Mouse (Mus musculus) CD4-positive naive resting alpha-beta T cell, adult 76 days (primary cell): ENCODE measurements around the gene Kat14. TPM values are rescaled to one million over a fixed set of nuclear protein-coding genes. Genes with fewer than 3 reads are reported as not detected.

Source experiments
- total RNA-seq: library from RNA; stranded (reverse); gene quantifications from one replicate; pipeline ENCODE4 v1.2.4, GENCODE M21; 2023

The Kat14 gene
- 30.7 TPM for total RNA-seq

DNA sequence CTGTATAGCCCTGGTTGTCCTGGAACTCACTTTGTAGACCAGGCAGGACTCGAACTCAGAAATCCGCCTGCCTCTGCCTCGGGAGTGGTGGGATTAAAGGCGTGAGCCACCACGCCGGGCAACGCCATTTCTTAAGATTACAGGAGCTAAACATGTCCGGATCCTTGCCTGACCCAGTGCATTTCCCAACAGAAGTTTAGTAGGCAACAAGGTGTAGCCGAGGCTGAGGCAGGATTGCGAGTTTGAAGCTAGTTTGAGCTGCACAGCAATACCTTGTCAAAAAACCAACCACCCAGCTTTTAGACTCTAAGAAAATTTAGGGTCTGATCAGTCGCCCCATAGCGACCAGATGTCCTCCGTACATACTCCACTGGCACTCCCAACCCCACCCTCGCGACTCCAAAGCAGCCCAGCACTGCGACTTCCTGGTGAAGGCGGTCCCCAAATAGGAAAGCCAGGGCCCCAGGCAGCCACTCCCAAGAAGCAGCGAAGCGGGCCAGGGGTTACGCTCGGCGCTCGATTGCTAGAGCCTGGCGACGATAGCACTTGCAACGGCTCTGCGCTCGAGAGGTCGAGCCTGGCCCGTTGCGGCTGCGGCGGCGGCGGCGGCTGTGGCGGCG, at the start of gene Kat14, which contains the start of gene Pet117:
Gene Kat14 (plus strand): TSS at position 584 of the 620 bp plus-strand sequence.
Gene Pet117 (plus strand): TSS at position 597 of the 620 bp plus-strand sequence.

DNA sequence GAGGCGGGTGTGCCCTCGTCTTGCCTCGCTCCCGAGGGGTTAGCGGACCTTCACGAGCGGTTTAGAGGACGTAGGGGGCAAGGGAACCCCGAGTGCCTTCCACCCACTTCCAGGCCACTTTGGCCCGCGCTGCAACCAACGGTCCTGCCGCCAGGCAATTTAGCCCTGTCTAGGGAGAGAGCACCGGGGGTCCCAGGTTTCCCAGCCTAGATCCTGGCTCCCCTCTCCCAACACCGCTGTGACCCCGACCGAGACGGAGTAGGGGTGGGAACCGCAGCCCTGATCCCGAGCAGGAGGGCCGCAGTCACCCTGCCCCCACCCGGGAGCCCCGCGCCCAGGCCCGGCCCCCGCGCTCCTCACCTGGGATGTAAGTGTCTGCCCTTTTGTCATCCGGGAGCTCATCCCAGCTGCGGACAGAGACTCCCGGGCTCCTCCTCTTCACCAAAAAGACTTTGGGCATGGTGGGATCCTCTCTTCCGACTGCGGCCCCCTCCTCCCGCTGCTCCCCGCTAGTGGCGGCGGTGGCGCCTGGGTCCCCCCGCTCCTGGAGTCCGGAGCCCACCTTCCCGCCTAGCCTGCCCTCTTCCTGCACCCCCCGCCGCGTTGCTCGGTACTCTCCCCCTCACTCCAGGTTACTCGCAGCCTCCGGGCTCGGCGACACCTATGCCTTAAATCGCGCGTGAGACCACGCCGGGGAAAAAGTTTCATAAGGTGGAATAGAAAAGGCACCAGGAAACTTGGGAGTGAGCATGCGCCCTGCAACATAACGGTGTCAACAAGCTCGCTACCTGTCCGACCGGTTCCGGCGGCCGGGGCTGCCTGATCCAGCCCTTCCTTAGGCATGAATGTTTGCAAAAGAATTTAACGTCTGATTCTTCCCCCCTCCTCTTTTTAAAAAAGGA, 37.1 kb upstream of the Kat14 start, which contains the start of gene Ovol2:
Gene Ovol2 (minus strand): TSS at position 746 of the 902 bp plus-strand sequence.

Other genes with a start within 250 kb of the Kat14 start
- 6.3 TPM for gene Mgme1, start 98.3 kb upstream of the Kat14 start, total RNA-seq
- gene Snx5, start 98.1 kb upstream of the Kat14 start, total RNA-seq: 489 TPM
- not detected for gene Ovol2, start 36.8 kb upstream of the Kat14 start, total RNA-seq
- not detected for gene Pet117, start within 50 bp of the Kat14 start, total RNA-seq
- gene Dzank1, start 158.4 kb downstream of the Kat14 start, total RNA-seq: 0.97 TPM
- gene Polr3f, start 158.7 kb downstream of the Kat14 start, total RNA-seq: 40.3 TPM
- gene Rbbp9, start 181.9 kb downstream of the Kat14 start, total RNA-seq: 2.6 TPM
- gene Sec23b, start 187.2 kb downstream of the Kat14 start, total RNA-seq: 66.7 TPM
- 10.5 TPM for gene Smim26, start 225.1 kb downstream of the Kat14 start, total RNA-seq
- 25.9 TPM for gene Dtd1, start 230.9 kb downstream of the Kat14 start, total RNA-seq